ENCODE assay signal across 10 mouse cellular contexts in genomic region chr3:72620802-72621201, GRCm38 (mm10).
"Had no signal": no experiment of that assay in that cellular context is flagged by ENCODE, and none has a peak within 500 bp of the region (broad histone marks: within the 10 kb centered on the region; RNA-seq: fewer than 3 reads in every experiment).

No protein-coding gene starts in this region.

- DNase-seq: kidney, adult 18-20 months; kidney, adult 9 months; kidney, postnatal 14 days; kidney, postnatal 4 days; liver, postnatal 0 days; lung, embryonic 14.5 days; right cerebral cortex, adult 18-20 months; thymus, adult 2 months; thymus, postnatal 14 days; thymus, postnatal 4 days had no signal
